Mouse (Mus musculus): ENCODE measurements at regions not wholly inside any gene's neighbourhood (a gene's known extent, or its start where the extent isn't known, plus 50 kb on each side); places are given as distances from the start of the nearest gene placed in this dataset.

- no peak for DNase-seq
Measured at GRCm38 (mm10) chr7:138626061-138626460, 219.8 kb upstream of the Ppp2r2d start.

DNA sequence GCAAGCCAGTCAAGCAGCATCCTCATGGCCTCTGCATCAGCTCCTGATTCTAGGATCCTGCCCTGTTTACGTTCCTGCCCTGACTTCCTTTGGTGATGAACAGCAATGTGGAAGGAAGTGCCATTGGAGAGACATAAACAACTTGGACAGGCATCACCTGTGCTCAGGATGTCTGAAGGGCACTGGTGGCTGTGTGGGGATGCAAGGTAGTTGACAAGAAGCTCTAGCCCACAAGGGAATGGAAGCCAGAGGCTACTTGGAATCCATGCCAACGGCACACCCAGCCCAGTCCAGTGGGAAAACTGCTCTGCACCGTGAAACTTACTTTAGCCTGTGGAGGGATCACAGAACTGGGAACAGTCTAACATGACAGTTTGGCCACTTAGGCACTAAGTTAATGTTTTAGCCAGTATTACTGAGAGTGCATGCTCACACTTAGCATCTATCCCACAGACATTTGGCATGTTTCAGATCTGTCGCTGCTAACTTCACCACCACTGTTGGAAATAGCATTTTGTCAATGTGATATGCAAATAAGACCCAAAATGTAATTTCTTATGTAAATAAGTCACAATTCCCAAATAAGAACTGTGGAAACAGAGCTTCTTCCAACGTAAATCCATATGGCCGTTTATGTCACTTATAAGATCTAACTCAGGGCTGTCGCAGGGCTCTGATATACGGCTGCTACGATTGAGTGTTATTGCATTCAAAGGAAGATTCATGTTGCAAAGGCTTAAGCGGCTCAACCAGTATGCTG lies 223.5 kb upstream of the Tcerg1l start:
- DNase-seq = no peak

DNA sequence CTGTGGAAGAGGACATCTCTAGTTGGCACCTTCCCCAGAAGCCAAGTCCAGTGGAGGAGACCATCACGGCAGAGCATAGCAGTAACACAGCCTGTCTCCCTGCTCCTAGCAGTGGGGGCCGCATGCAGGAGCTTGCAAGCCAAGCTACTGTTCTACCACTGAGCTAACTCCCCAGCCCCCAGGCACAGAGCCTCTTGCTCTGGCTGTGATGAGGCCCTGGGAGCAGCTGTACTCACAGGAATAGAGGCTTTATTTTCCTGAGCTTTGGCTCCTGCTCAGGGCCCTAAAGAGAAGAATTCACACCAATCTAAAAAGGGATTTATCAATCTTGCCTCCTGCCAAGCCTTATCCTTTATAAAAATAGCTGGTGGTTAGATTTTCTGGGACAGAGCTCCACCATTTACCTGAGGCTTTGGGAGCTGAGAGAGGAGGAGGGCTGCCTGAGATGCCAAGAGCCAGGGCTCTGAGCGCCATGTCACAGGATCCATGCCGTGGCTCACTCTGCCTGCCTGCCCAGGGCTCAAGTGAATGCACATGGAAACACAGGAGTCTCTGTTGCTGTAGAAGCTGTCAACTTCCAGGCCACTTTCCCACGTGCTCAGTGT lies 222.7 kb upstream of the Tcerg1l start:
- DNase-seq = no peak

GRCm38 (mm10) chr7:138616468-138616867 lies 218.9 kb upstream of the Tcerg1l start:
- no peak for DNase-seq

DNA sequence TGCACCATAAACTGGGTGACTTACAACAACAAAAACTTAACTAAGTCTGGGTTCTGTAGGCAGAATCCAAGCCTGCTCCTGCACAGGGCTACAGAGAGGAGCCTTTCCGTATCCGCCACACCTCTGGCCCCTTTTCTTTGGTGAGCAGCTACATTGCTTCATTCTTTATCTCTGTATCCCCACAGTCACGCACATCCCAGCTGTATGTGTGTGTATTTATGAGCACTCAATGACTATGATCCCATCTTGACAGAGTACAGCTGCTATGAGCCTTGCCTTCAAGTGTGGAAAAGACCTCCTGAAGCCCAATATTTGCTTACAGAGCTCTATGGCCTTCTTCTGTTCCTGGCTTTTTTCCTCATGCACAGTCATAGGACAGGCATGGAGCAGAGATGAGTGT lies 212.1 kb upstream of the Tcerg1l start:
- no peak for DNase-seq

- no peak for DNase-seq
Measured at GRCm38 (mm10) chr7:138609124-138609523, 211.6 kb upstream of the Tcerg1l start.

DNA sequence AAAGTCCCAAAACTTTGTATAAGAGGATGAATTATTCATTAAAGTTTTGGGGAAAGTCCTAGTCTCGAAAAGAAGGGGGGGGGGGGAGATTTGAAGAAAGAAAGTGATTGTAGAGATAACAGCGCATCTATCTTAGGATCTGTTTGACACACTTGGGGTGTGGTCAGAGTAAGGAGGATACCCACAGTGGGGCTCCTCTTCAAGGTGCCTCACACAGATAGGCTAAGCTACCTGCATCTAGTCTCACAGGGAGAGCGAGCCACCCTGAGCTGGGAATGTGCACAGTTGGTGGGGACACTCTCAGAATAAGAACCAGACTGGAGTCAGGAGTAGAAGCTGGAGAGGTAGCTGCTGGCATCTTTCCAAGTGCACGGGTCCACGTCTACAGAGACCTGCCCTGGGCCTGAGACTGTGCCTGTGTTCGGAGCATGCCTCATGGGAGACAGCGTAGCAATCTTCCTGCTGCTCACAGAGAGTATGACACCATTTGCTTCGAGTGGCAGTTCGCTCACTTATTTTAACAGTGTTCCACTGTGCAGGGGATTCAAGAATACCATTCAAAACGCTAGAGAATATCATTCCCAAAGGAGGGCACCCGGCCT lies 208.9 kb upstream of the Tcerg1l start:
- DNase-seq = no peak

DNA sequence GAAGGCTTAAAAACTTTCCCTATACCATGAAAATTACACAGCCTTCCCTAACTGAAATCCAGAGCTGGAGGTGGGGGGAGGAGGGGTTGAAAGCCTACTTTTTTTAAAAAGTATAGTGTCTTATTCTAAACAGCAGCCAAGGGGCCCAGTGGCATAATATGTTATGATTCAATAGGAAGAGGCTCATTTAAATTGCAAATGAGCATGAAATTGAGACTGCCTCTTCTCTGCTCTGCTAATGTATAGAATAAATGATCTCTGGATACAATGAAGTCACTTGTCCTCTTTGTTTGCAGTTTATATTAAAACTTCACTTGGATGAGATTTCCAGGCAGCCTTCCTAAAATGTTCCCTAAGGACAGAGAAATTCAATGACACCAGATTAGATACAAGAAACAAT lies 208.4 kb upstream of the Tcerg1l start:
- no peak for DNase-seq

DNA sequence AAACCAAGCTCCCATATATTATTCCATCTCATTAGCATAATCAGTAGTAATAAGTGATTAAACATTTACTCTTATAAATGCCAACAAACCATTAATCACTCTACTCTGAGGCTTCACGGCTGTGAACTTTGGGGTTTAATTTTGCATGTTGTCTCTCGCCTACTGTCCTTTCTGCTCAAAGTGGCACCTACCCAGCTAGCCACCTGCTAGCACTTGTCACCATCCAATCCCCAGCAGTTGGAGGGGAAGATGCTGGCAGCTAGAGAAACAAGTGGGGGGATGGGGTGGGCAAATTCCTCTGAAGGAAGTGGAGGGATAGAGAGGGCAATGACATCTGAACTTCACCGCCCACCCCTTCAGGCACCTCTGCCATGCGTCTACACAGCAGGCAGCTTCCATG lies 204.2 kb upstream of the Tcerg1l start:
- no peak for DNase-seq

DNA sequence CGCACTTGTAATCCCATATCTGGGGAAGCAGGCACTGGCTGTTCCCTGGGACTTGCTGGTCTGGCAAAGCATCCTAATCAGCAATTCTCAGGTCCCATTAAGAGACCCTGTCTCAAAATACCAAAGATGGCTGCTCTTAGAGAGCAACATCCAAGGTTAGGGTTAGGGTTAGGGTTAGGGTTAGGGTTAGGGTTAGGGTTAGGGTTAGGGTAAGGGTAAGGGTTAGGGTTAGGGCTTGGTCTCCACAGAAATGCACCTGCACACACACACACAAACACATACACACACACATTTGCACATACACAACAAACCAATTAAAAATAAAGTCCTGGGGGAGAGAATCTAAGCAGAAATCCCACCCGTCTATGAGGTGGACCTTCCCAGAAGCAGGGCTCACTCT lies 195.8 kb upstream of the Tcerg1l start:
- DNase-seq = no peak

- DNase-seq = no peak
Measured at GRCm38 (mm10) chr7:138567352-138567751, 169.8 kb upstream of the Tcerg1l start.

DNA sequence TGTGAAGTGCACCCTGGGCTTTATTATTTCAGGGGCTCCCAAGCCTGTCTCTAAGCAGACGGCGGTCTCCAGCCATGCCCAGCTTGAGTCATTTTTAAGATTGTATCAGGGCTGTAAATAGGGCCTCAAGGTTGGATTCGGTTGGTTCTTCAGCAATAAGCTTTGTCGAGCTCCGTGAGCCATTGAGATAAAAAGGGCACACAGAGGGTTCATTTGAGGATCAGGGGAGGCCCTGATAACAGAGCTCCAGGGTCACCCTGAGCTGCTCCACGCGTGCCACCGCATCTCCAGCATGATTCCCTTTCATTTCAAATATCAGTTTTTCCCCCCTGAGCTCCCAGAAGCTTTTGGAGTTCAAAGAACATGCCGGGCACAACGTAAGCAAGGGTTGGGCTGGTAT lies 154.1 kb upstream of the Tcerg1l start:
- no peak for DNase-seq

- DNase-seq = no peak
Measured at GRCm38 (mm10) chr7:138547881-138548280, 150.4 kb upstream of the Tcerg1l start.

GRCm38 (mm10) chr7:138538048-138538831 lies 140.7 kb upstream of the Tcerg1l start:
- DNase-seq = no peak

DNA sequence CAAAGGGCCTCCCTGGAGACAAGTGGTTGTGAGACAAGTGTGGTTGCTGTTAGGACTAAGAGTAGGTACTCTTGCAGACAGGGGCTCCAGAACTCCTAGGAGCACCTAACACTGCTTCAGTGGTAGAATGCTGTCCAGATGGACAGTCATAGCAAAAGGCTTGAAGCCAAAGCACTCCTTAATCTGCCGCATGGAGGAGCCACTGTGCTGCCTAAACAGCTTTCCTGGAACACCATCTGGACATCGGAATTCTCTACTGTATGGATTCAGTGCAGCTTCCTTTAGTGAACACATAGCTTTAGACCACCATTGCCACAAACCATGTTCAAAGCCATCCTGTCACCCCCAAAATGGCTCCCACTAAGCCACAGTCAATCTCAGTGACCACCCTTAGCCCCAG lies 128.6 kb upstream of the Tcerg1l start:
- peak; percentile 10 for DNase-seq

DNA sequence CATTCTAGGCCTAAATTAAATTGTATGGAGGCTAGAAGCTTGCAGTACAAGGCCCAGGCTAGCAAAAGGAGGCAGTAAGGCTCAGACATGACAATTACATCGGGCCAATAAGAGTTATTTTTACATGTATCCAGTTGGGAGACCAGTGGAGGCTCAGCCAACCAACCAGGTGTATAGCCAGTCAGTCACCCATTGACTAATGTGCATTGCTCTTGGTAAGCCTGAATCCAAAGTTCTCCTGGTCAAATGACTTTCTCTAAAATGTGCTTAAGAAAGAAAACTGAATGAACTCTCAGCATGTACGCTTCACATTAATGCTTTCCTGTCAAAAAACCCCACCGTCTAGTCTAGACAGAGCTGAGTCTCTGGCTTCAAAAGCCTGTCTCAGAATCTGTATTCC lies 127.4 kb upstream of the Tcerg1l start:
- DNase-seq = no peak

- no peak for DNase-seq
Measured at GRCm38 (mm10) chr7:138514171-138514570, 116.6 kb upstream of the Tcerg1l start.

GRCm38 (mm10) chr7:138505205-138505604 lies 107.7 kb upstream of the Tcerg1l start:
- DNase-seq = no peak

DNA sequence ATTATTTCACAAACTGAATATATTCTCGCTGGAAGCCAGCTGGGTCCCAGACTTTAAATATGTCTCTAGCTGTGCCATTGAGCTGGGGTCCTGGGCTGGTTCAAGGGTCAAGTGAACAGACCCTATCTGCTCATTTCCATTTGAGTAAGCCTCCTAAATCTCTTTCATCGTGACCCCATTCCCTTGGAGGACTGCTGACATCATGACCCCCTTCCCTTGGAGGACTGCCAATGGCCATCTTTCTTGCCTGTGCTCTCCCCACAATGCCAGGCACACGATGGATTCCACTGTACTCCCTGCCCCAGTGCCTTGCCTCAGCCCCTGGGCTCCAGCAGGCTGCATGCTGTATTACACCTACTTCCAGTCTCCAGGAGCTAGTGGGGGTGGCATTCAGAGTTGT lies 106.5 kb upstream of the Tcerg1l start:
- DNase-seq = no peak

GRCm38 (mm10) chr7:138503016-138503415 lies 105.5 kb upstream of the Tcerg1l start:
- no peak for DNase-seq

- DNase-seq = no peak
Measured at GRCm38 (mm10) chr7:138501347-138502014, 104.0 kb upstream of the Tcerg1l start.

DNA sequence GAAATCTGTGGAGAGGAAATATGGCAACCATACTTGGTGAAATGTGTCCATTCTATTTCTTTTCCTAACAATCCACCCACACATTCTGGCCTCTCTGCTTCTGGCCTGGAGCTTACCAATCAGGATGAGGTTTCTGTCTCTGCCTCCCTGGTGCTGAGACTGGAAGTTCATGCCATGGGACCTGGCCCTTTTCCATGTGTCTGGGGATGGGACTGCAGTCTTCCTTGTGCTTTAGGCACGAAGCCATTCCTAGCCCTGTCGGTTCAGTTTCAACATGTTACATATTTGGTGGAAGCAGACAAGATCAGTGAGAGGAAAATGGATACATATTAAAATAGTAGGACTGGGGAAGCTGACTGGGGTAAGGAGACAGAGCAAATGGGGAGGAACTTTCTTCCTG lies 100.2 kb upstream of the Tcerg1l start:
- DNase-seq = no peak

- DNase-seq = no peak
Measured at GRCm38 (mm10) chr7:138497202-138497601, 99.7 kb upstream of the Tcerg1l start.

Measured in cerebellum, adult 8-10 months (tissue).